In genomic region chr5:34634746-34635400, GRCm38 (mm10) we compare ENCODE assay signal across 9 mouse cellular contexts. TPM values are rescaled to one million over a fixed set of nuclear protein-coding genes. Genes with fewer than 3 reads are reported as not detected.
A peak's percentile ranks its signal among the peaks of the same experiment; 100 is the strongest.
DNase-seq lines count a peak whose midpoint lies in the region; ATAC-seq lines count a peak whose summit lies in the region.
"Had no signal": no experiment of that assay in that cellular context is flagged by ENCODE, and none has a peak within 500 bp of the region (broad histone marks: within the 10 kb centered on the region; RNA-seq: fewer than 3 reads in every experiment).

No protein-coding gene starts in this region.

- H3K4me3 ChIP-seq in lung, embryonic 16.5 days (ENCODE audit: low read length), result no peak overlapping the region

- H3K9ac ChIP-seq in lung, embryonic 16.5 days (ENCODE audit: low read length), result 0 out of 2 replicates have a peak overlapping the region, but pooled peaks have one; percentile 21

- no peak overlapping the region for H3K4me2 ChIP-seq in lung, embryonic 16.5 days (ENCODE audit: low read depth, low read length)

- DNase-seq in lung, postnatal 10 days, result no peak
- peak; percentile 19 for DNase-seq in T-cell, adult 2 months (ENCODE audit: low spot score)
- peak; percentile 46 to 48 for DNase-seq in natural killer cell, adult 2 months (ENCODE audit: low spot score in 2 of 2)
- no peak for DNase-seq in kidney, postnatal 36 days
- DNase-seq: gastrocnemius, postnatal 25 days had no signal

- peaks cover 18% of the 10 kb centered on the region for H3K4me1 ChIP-seq in lung, embryonic 16.5 days (replicated peaks; ENCODE audit: control insufficient read depth, insufficient read depth, low read length)

- no peak overlapping the region for H3K27ac ChIP-seq in lung, embryonic 16.5 days (ENCODE audit: low read length)

- no peaks in the 10 kb centered on the region for H3K27me3 ChIP-seq in lung, embryonic 16.5 days (ENCODE audit: control insufficient read depth, insufficient read depth, low read depth, low read length)
- H3K27me3 ChIP-seq: hindbrain, embryonic 15.5 days had no signal

- H3K36me3 ChIP-seq in lung, embryonic 16.5 days (ENCODE audit: control insufficient read depth, insufficient read depth, low read length), result peaks cover 41% of the 10 kb centered on the region

- 81% methylated on average over 13 of the region's 13 CpGs for WGBS in lung, embryonic 16.5 days

- ATAC-seq in lung, embryonic 16.5 days (ENCODE audit: low read depth), result no peak
- ATAC-seq in granulocyte monocyte progenitor cell, adult 5-6 weeks (replicated peaks; ENCODE audit: poor library complexity, severe bottlenecking), result peak; percentile 49
- no peak for ATAC-seq in megakaryocyte-erythroid progenitor cell, adult 5-6 weeks (replicated peaks; ENCODE audit: low FRiP score, low TSS enrichment, poor library complexity, severe bottlenecking)

- no peaks in the 10 kb centered on the region for H3K9me3 ChIP-seq in lung, embryonic 16.5 days (ENCODE audit: control insufficient read depth, low read length)
- H3K9me3 ChIP-seq: hindbrain, embryonic 15.5 days had no signal

RNA-seq across cellular contexts. Expression of gene Mfsd10, which starts 2.1 kb away (rescaled TPM):
- polyA plus RNA-seq in lung, embryonic 16.5 days (2015; fragmentation: Nextera tagmentation; extraction: Ambion mirVana), result 146 and 148 TPM in 2 replicates
- total RNA-seq in granulocyte monocyte progenitor cell, adult 5-6 weeks (2014; fragmentation: Nextera tagmentation), result 196 and 197 TPM in 2 replicates
- 111 and 147 TPM in 2 replicates for total RNA-seq in granulocyte monocyte progenitor cell, adult 5-6 weeks (2017)
- 92.8 and 130 TPM in 2 replicates for total RNA-seq in megakaryocyte-erythroid progenitor cell, adult 5-6 weeks (2014; fragmentation: Nextera tagmentation)
- 43.7 and 60.1 TPM in 2 replicates for total RNA-seq in megakaryocyte-erythroid progenitor cell, adult 5-6 weeks (2017)

RNA-seq across cellular contexts. Expression of gene Nop14, which starts 25.1 kb away (rescaled TPM):
- 17.0 and 21.5 TPM in 2 replicates for polyA plus RNA-seq in lung, embryonic 16.5 days (2015; fragmentation: Nextera tagmentation; extraction: Ambion mirVana)
- 40.0 and 45.0 TPM in 2 replicates for total RNA-seq in granulocyte monocyte progenitor cell, adult 5-6 weeks (2014; fragmentation: Nextera tagmentation)
- total RNA-seq in granulocyte monocyte progenitor cell, adult 5-6 weeks (2017), result 47.7 and 50.0 TPM in 2 replicates
- 61.6 and 62.0 TPM in 2 replicates for total RNA-seq in megakaryocyte-erythroid progenitor cell, adult 5-6 weeks (2014; fragmentation: Nextera tagmentation)
- 79.6 and 94.2 TPM in 2 replicates for total RNA-seq in megakaryocyte-erythroid progenitor cell, adult 5-6 weeks (2017)

RNA-seq across cellular contexts. Expression of gene Grk4, which starts 25.3 kb away (rescaled TPM):
- polyA plus RNA-seq in lung, embryonic 16.5 days (2015; fragmentation: Nextera tagmentation; extraction: Ambion mirVana), result 2.7 and 3.1 TPM in 2 replicates
- total RNA-seq in granulocyte monocyte progenitor cell, adult 5-6 weeks (2014; fragmentation: Nextera tagmentation), result 0.95 and 7.2 TPM in 2 replicates
- total RNA-seq in granulocyte monocyte progenitor cell, adult 5-6 weeks (2017), result 1.2 and 1.4 TPM in 2 replicates
- total RNA-seq in megakaryocyte-erythroid progenitor cell, adult 5-6 weeks (2014; fragmentation: Nextera tagmentation), result 0.74 and 5.0 TPM in 2 replicates
- total RNA-seq in megakaryocyte-erythroid progenitor cell, adult 5-6 weeks (2017), result 0.65 and 0.99 TPM in 2 replicates

Comparison
In these comparisons a context has a peak if more than half of its experiments do, and no peak if none do; other contexts are left out.
1. DNase-seq: peak in T-cell, adult 2 months (single experiment) and natural killer cell, adult 2 months (2 of 2); none in lung, postnatal 10 days (single experiment) and kidney, postnatal 36 days (0 of 2).